Mouse (Mus musculus): ENCODE measurements at regions not wholly inside any gene's neighbourhood (a gene's known extent, or its start where the extent isn't known, plus 50 kb on each side); places are given as distances from the start of the nearest gene placed in this dataset.
"Not testable (repeated sequence)": the region's sequence is repeated elsewhere in the genome, so short reads cannot be mapped to it uniquely, and the experiment has no call there.

GRCm38 (mm10) chrX:93888480-93888879 is 56.5 kb upstream of the Pdk3 start:
- no peak for DNase-seq (ENCODE audit: extremely low read depth, low read depth)

DNA sequence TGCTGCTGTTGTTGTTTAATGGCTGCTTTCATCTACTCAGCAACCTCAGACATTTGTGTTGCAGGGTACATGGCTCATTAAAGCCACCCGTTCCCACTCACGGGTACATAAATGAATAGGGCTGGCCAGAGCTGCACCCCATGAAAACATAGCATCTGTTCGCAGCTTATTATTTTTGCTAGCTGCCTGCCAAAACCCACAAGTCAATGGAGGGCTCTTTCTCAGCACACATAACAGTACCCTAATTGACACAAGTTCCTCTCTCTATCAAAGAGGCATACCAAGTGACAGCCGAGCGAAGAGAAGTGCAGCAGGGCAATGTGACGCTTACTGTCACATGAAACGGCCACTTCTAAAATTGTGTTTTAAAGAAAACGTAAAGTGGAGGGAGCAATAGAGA is 57.0 kb upstream of the Pdk3 start:
- no peak for DNase-seq (ENCODE audit: extremely low read depth, low read depth)

- DNase-seq (ENCODE audit: extremely low read depth, low read depth), result peak; percentile 66
These were observed 57.5 kb upstream of the Pdk3 start for GRCm38 (mm10) chrX:93889394-93890042.

DNA sequence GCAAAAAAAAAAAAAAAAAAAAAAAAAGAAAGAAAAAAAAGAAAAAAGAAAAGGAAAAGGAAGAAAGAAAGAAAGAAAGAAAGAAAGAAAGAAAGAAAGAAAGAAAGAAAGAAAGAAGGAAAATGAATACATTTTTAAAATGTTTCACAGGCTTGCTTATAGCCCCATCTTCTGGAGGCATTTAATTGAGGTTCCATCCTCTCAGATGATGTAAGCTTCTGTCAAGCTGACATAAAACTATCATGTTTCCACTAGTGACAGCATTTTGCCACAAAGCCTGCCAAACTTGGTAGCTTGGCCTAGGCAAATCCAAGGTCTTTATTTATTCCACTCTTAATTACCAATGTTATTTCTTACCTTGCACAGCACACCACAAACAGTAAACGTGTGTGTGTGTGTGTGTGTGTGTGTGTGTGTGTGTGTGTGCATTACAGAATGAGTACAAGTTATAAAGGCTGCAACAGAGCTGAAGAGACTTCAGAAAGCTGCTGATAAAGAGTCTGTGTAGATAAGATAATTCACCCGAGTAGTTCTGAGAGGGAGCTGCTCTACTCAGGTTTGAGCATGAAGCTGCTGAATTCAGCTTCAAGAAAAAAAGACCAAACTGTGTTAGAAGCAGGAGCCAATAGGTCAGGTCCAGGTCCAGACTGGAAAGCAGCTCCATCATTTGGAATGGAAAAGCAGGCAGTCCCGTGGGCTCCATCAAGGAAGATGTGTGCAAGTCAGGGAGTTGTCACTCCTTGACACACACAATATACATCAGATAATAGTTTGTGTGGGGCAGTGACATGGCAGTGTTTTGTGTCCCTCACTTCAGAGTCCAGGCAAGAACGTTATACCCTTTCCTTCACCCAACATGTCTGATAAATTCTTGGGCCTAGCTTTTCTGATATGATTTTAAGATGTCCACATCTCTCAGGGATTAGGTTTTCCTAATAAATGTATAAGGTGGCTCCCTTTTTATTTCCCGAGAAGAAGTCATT is 65.1 kb upstream of the Pdk3 start:
- no peak for DNase-seq (ENCODE audit: extremely low read depth, low read depth)

DNA sequence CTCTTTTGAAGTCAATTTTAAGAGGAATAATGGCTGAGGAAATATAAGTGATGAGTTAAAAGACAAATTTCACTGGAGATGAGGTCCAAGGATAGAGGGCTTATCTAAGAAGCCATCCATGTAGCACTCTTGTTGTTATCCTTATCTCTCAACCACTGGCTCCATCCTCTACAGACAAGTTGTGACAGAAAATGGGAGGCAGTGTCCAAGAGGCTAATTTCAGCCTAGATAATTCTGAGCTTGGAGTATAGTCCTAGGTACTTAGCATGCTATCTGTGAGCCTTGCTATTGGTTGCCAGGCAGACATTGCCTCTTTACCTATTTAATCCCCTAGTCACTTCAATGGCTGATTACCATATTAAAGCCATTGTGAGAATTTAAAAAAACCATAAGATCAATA is 65.2 kb upstream of the AU015836 start:
- DNase-seq (ENCODE audit: extremely low read depth, low read depth), result no peak

GRCm38 (mm10) chrX:93905531-93905930 is 62.9 kb upstream of the AU015836 start:
- DNase-seq (ENCODE audit: extremely low read depth, low read depth), result peak; percentile 75

DNA sequence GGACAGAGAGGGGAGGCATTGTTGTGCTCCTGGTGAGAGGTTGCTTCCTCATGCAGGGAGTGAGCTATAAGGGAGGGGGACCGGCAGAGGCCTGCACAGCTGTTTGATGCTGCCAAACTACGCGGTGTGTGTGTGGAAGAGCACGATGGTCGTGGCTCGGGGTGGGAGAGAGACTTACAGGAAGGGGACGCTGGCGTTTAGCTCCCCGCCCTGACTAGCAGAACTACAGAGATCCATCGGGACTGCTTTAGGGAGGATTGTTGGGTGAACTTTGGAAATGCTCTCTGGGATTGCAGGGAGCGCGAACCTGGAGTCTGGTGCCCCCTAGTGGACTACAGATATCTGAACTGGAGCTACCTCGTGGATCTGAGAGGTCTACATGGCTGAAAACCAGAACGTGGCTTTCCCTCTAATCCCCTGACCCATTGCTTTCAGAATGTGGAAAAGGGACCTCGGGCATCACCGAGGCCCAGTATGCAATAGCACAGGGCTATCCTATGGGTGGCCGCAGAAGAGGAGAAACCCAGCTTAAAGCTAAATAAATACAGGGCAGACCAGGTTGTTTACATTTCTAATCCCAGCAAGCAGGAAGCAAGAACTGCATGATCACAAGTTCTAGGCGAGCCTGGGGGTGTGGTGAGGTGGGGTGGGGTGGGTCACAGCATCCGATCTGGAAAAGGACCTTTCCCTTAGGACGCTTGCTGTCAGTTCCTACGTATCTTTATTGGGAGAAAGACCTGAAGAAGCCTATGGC is 57.2 kb upstream of the AU015836 start:
- peak; percentile 46 for DNase-seq (ENCODE audit: extremely low read depth, low read depth)

DNA sequence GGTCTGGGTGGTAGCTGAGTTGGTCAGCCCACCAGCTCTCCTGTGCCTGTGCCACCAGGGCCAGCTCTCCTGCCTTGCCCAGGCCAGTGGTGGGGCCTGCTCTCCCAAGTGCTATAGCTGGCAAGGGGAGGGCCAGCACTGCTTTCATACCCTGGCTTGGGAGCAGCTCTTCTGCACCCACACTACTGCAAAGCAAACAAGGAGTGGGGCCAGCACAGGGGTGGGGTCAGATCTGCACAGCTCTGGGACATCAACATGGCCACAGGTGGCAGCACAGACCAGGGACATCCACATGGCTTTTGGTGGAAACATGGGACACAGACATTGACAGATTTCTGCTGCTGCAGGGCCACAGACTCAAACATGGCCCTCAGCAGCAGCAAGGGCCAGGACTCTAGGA is 52.9 kb upstream of the AU015836 start:
- no peak for DNase-seq (ENCODE audit: extremely low read depth, low read depth)

GRCm38 (mm10) chrX:93917367-93917766 is 51.1 kb upstream of the AU015836 start:
- not testable (repeated sequence) for DNase-seq (ENCODE audit: extremely low read depth, low read depth)
